Mouse (Mus musculus) midbrain, embryonic 16.5 days (tissue): ENCODE data around the gene Tead1. TPM values are rescaled to one million over a fixed set of nuclear protein-coding genes. Genes with fewer than 3 reads are reported as not detected.

Experiments used
- ATAC-seq: fragments of 200-750 bp; cut with Nextera tagmentation; 2 replicates; pipeline ENCODE4 v1.8.0; 2017; ENCODE audit warnings: moderate TSS enrichment
- H3K27ac ChIP-seq: fragments of 300-500 bp; sonication (generic); 2 replicates; pipeline ENCODE4 v1.5.1; 2014; ENCODE audit warnings: mild to moderate bottlenecking, low read length, mixed read lengths
- H3K27me3 ChIP-seq: fragments of 300-500 bp; sonication (generic); 2 replicates; pipeline ENCODE4 v1.6.1; 2014; ENCODE audit warnings: low read depth, low read length, mixed read lengths; ENCODE audit not compliant: control insufficient read depth, insufficient read depth
- H3K36me3 ChIP-seq: fragments of 300-500 bp; sonication (generic); 2 replicates; pipeline ENCODE4 v1.6.1; 2014; ENCODE audit warnings: mild to moderate bottlenecking, low read length, moderate library complexity, mixed read lengths; ENCODE audit not compliant: control insufficient read depth, insufficient read depth
- H3K4me1 ChIP-seq: fragments of 300-500 bp; sonication (generic); 2 replicates; pipeline ENCODE4 v1.6.1; 2014; ENCODE audit warnings: mild to moderate bottlenecking, low read length, mixed read lengths; ENCODE audit not compliant: control insufficient read depth, insufficient read depth
- H3K4me2 ChIP-seq: fragments of 300-500 bp; sonication (generic); 2 replicates; pipeline ENCODE4 v1.6.1; 2014; ENCODE audit warnings: mild to moderate bottlenecking, low read length, mixed read lengths
- H3K4me3 ChIP-seq: fragments of 300-500 bp; sonication (generic); 2 replicates; pipeline ENCODE4 v1.5.1; 2014; ENCODE audit warnings: low read depth, mild to moderate bottlenecking, low read length, moderate library complexity, mixed read lengths
- H3K9ac ChIP-seq: fragments of 300-500 bp; sonication (generic); 2 replicates; pipeline ENCODE4 v1.6.1; 2014; ENCODE audit warnings: low read depth, low read length, mixed read lengths
- H3K9me3 ChIP-seq: fragments of 300-500 bp; sonication (generic); replicated peaks from 2 replicates; pipeline ENCODE4 v1.6.1; 2014; ENCODE audit warnings: mild to moderate bottlenecking, low read length, mixed read lengths; ENCODE audit not compliant: control insufficient read depth, poor library complexity, severe bottlenecking
- WGBS: fragments of 180-500 bp; shearing (Covaris S2); extraction: QIAGEN DNeasy Blood & Tissue Kit; methylation state at CpG from one replicate; pipeline ENCODE4 v1.1.7; 2014; 5-methylcytosine and 5-hydroxymethylcytosine counted together
- polyA plus RNA-seq: library from polyadenylated mRNA; unstranded; fragments of >200 nt; fragmentation: Nextera tagmentation; extraction: Ambion mirVana; gene quantifications from 2 replicates; pipeline ENCODE4 v1.2.1, GENCODE M21; 2015

Gene Tead1
- polyA plus RNA-seq, 1 experiment from 2014 or later: 12.5 TPM

GRCm38 (mm10) chr7:112906848-112907247, 227.7 kb downstream of the Tead1 start:
- Histone ChIP-seq H3K27ac (no peak overlapping the region), H3K36me3 (no peaks in the 10 kb centered on the region), H3K9ac (no peak overlapping the region), H3K4me1 (no peaks in the 10 kb centered on the region), H3K27me3 (no peaks in the 10 kb centered on the region), H3K4me3 (no peak overlapping the region), H3K9me3 (no peaks in the 10 kb centered on the region), H3K4me2 (no peak overlapping the region)
- no peak for ATAC-seq
- WGBS: 76% methylated on average over 5 of the region's 5 CpGs

GRCm38 (mm10) chr7:112907468-112907867, 228.3 kb downstream of the Tead1 start:
- H3K27me3 ChIP-seq: no peaks in the 10 kb centered on the region
- H3K9me3 ChIP-seq: no peaks in the 10 kb centered on the region
- no peaks in the 10 kb centered on the region for H3K36me3 ChIP-seq
- no peak for ATAC-seq
- no peak overlapping the region for H3K4me3 ChIP-seq
- WGBS: 83% methylated on average over 2 of the region's 2 CpGs
- no peak overlapping the region for H3K9ac ChIP-seq
- no peak overlapping the region for H3K27ac ChIP-seq
- no peak overlapping the region for H3K4me2 ChIP-seq
- no peaks in the 10 kb centered on the region for H3K4me1 ChIP-seq

GRCm38 (mm10) chr7:112909164-112909563, 230.0 kb downstream of the Tead1 start:
- WGBS: 80% methylated on average over 10 of the region's 10 CpGs
- H3K4me1 ChIP-seq: no peaks in the 10 kb centered on the region
- ATAC-seq: no peak
- no peaks in the 10 kb centered on the region for H3K9me3 ChIP-seq
- H3K9ac ChIP-seq: no peak overlapping the region
- H3K4me3 ChIP-seq: no peak overlapping the region
- H3K4me2 ChIP-seq: no peak overlapping the region
- no peaks in the 10 kb centered on the region for H3K36me3 ChIP-seq
- H3K27ac ChIP-seq: no peak overlapping the region
- no peaks in the 10 kb centered on the region for H3K27me3 ChIP-seq

GRCm38 (mm10) chr7:112912969-112913368, 233.9 kb downstream of the Tead1 start:
- Histone ChIP-seq H3K36me3 (no peaks in the 10 kb centered on the region), H3K27ac (no peak overlapping the region), H3K4me1 (no peaks in the 10 kb centered on the region), H3K27me3 (no peaks in the 10 kb centered on the region), H3K9me3 (no peaks in the 10 kb centered on the region), H3K9ac (no peak overlapping the region), H3K4me2 (no peak overlapping the region), H3K4me3 (no peak overlapping the region)
- no peak for ATAC-seq
- WGBS: 87% methylated on average over 3 of the region's 3 CpGs

GRCm38 (mm10) chr7:112915571-112915970, 236.5 kb downstream of the Tead1 start:
- H3K4me2 ChIP-seq: no peak overlapping the region
- peaks cover 7% of the 10 kb centered on the region; the same call in 1 of the 2 replicates for H3K4me1 ChIP-seq
- WGBS: 69% methylated on average over 4 of the region's 4 CpGs

GRCm38 (mm10) chr7:112917613-112918278, 238.6 kb downstream of the Tead1 start:
- 58% methylated on average over 10 of the region's 10 CpGs for WGBS
- Histone ChIP-seq H3K4me2 (no peak overlapping the region), H3K27ac (no peak overlapping the region), H3K4me3 (no peak overlapping the region), H3K27me3 (no peaks in the 10 kb centered on the region), H3K9me3 (no peaks in the 10 kb centered on the region), H3K9ac (no peak overlapping the region), H3K36me3 (no peaks in the 10 kb centered on the region), H3K4me1 (peaks cover 7% of the 10 kb centered on the region; the same call in 1 of the 2 replicates)
- no peak for ATAC-seq

More at GRCm38 (mm10) chr7:112915571-112915970, 236.5 kb downstream of the Tead1 start:
- no peak overlapping the region for H3K9ac ChIP-seq
- no peaks in the 10 kb centered on the region for H3K9me3 ChIP-seq
- no peak overlapping the region for H3K4me3 ChIP-seq
- no peaks in the 10 kb centered on the region for H3K36me3 ChIP-seq
- H3K27ac ChIP-seq: no peak overlapping the region
- H3K27me3 ChIP-seq: no peaks in the 10 kb centered on the region
- ATAC-seq: no peak

GRCm38 (mm10) chr7:112918279-112918991, 239.3 kb downstream of the Tead1 start:
- 50% methylated on average over 22 of the region's 22 CpGs for WGBS
- Histone ChIP-seq H3K27ac (no peak overlapping the region), H3K27me3 (no peaks in the 10 kb centered on the region), H3K4me2 (peak overlapping the region; percentile 29; the same call in 1 of the 2 replicates), H3K4me1 (peaks cover 7% of the 10 kb centered on the region; the same call in 1 of the 2 replicates), H3K9ac (no peak overlapping the region), H3K4me3 (no peak overlapping the region), H3K9me3 (no peaks in the 10 kb centered on the region), H3K36me3 (no peaks in the 10 kb centered on the region)
- peak; percentile 40; the same call in 1 of the 2 replicates for ATAC-seq

GRCm38 (mm10) chr7:112919845-112920244, 240.7 kb downstream of the Tead1 start:
- 0% methylated on average over 4 of the region's 4 CpGs for WGBS
- H3K4me3 ChIP-seq: no peak overlapping the region
- H3K4me2 ChIP-seq: no peak overlapping the region
- no peak overlapping the region for H3K9ac ChIP-seq
- H3K27ac ChIP-seq: no peak overlapping the region
- H3K36me3 ChIP-seq: no peaks in the 10 kb centered on the region
- ATAC-seq: no peak
- peaks cover 7% of the 10 kb centered on the region; the same call in 1 of the 2 replicates for H3K4me1 ChIP-seq
- H3K9me3 ChIP-seq: no peaks in the 10 kb centered on the region
- no peaks in the 10 kb centered on the region for H3K27me3 ChIP-seq

GRCm38 (mm10) chr7:112922801-112923200, 243.7 kb downstream of the Tead1 start:
- 30% methylated on average over 4 of the region's 4 CpGs for WGBS
- Histone ChIP-seq H3K4me1 (peaks cover 7% of the 10 kb centered on the region; the same call in 1 of the 2 replicates), H3K27me3 (no peaks in the 10 kb centered on the region), H3K9ac (no peak overlapping the region), H3K4me2 (no peak overlapping the region), H3K27ac (no peak overlapping the region), H3K36me3 (no peaks in the 10 kb centered on the region), H3K4me3 (no peak overlapping the region), H3K9me3 (no peaks in the 10 kb centered on the region)
- ATAC-seq: no peak
